Mouse (Mus musculus) embryonic facial prominence, embryonic 13.5 days (tissue): ENCODE results near the gene Col18a1. TPM values are rescaled to one million over a fixed set of nuclear protein-coding genes. Genes with fewer than 3 reads are reported as not detected.

Experiments
- ATAC-seq: fragments of 200-750 bp; cut with Nextera tagmentation; 2 replicates; pipeline ENCODE4 v1.8.0; 2017; ENCODE audit warnings: low read depth; ENCODE audit not compliant: insufficient number of reproducible peaks, insufficient read depth, low FRiP score, low TSS enrichment
- H3K27ac ChIP-seq: fragments of 300-500 bp; sonication (generic); 2 replicates; pipeline ENCODE4 v1.5.1; 2015; ENCODE audit warnings: moderate library complexity, mild to moderate bottlenecking, inconsistent platforms
- H3K27me3 ChIP-seq: fragments of 300-500 bp; sonication (generic); 2 replicates; pipeline ENCODE4 v1.6.1; 2015; ENCODE audit warnings: mild to moderate bottlenecking, inconsistent platforms
- H3K36me3 ChIP-seq: fragments of 300-500 bp; sonication (generic); 2 replicates; pipeline ENCODE4 v1.6.1; 2015; ENCODE audit warnings: mild to moderate bottlenecking, inconsistent platforms
- H3K4me1 ChIP-seq: fragments of 300-500 bp; sonication (generic); 2 replicates; pipeline ENCODE4 v1.6.1; 2015; ENCODE audit warnings: inconsistent platforms
- H3K4me2 ChIP-seq: fragments of 300-500 bp; sonication (generic); 2 replicates; pipeline ENCODE4 v1.6.1; 2015; ENCODE audit warnings: moderate library complexity, mild to moderate bottlenecking, inconsistent platforms
- H3K4me3 ChIP-seq: fragments of 300-500 bp; sonication (generic); 2 replicates; pipeline ENCODE4 v1.5.1; 2015; ENCODE audit warnings: mild to moderate bottlenecking, inconsistent platforms
- H3K9ac ChIP-seq: fragments of 300-500 bp; sonication (generic); 2 replicates; pipeline ENCODE4 v1.6.1; 2015; ENCODE audit warnings: mild to moderate bottlenecking, inconsistent platforms
- H3K9me3 ChIP-seq: fragments of 300-500 bp; sonication (generic); 2 replicates; pipeline ENCODE4 v1.6.1; 2016; ENCODE audit warnings: inconsistent platforms
- WGBS: fragments of 180-500 bp; shearing (Covaris S2); methylation state at CpG from one replicate; pipeline ENCODE4 v1.1.7; 2015; ENCODE audit warnings: mixed read lengths; 5-methylcytosine and 5-hydroxymethylcytosine counted together
- polyA plus RNA-seq: library from polyadenylated mRNA; unstranded; fragments of >200 nt; fragmentation: Nextera tagmentation; extraction: Ambion mirVana; gene quantifications from 2 replicates; pipeline ENCODE4 v1.2.1, GENCODE M21; 2015

The Col18a1 gene
- polyA plus RNA-seq, 1 experiment from 2014 or later = 86.3 TPM

DNA sequence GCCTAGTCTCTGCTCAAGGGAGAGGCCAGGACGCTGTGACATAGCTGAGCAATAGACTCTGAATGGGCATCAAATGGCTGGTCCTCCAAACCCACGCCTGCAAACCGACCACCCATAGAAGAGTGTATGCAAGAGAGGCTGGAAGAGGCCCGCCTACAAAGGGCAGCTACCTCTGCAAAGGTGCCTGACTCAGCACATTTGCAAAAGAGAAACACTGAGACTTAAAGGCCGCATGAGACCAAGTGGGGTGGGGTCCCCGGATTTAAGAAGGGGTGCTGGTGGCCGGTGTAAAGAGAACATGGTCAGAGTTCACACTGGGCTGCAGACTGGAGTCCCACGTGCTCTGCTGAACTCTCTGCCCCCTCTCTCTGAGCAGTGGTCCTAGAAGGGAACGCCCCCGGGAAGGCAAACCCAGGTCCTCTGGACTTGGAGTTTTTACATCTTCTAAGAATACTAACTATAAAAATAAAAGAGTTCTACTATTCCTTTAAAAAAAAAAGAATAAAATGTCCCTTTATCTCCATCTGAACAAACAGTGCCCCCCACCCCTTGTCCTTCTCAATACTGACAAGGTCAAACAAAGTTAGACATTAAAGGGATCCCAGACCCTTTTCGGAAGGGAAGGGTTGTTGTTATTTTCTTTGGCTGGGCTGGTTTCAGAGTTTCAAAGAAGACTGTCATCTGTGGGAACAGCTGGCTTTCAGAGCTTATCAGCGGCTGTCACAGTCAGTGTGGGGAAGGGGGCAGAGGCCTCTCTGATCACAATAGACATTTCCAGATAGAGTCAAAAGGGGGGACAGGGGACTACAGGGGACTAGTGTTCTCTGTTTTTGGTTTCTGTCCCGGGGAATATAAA lies 32.2 kb downstream of the Col18a1 start:
- Histone ChIP-seq H3K4me2 (no peak overlapping the region), H3K4me1 (peaks cover 27% of the 10 kb centered on the region), H3K9me3 (no peaks in the 10 kb centered on the region), H3K4me3 (no peak overlapping the region), H3K9ac (no peak overlapping the region), H3K27me3 (no peaks in the 10 kb centered on the region), H3K36me3 (no peaks in the 10 kb centered on the region), H3K27ac (no peak overlapping the region)
- 63% methylated on average over 13 of the region's 13 CpGs for WGBS
- no peak for ATAC-seq

DNA sequence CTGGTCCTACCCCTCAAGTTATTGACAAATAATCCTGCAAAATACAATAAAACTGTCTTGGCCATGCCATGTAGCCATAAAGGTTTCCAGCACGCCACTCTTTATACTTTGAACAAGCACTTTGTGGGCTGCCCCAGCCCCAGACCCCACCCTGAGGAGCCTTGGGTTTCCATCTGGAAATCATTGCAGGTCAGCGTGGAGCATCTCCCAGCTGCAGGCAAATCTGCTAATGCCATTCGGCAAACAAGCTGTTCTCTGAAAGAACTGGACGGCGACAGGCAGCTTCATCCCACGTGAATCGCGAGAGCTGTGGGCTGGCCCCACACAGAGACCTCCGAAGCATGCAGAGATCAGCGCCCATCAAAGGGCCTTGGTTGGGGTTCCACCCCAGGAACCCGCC lies 34.2 kb downstream of the Col18a1 start:
- ATAC-seq = no peak
- WGBS = 16% methylated on average over 11 of the region's 11 CpGs
- Histone ChIP-seq H3K9me3 (no peaks in the 10 kb centered on the region), H3K27ac (peak overlapping the region; percentile 58), H3K4me3 (no peak overlapping the region), H3K36me3 (no peaks in the 10 kb centered on the region), H3K27me3 (no peaks in the 10 kb centered on the region), H3K4me1 (peaks cover 27% of the 10 kb centered on the region), H3K9ac (0 out of 2 replicates have a peak overlapping the region, but pooled peaks have one; percentile 16), H3K4me2 (no peak overlapping the region)

DNA sequence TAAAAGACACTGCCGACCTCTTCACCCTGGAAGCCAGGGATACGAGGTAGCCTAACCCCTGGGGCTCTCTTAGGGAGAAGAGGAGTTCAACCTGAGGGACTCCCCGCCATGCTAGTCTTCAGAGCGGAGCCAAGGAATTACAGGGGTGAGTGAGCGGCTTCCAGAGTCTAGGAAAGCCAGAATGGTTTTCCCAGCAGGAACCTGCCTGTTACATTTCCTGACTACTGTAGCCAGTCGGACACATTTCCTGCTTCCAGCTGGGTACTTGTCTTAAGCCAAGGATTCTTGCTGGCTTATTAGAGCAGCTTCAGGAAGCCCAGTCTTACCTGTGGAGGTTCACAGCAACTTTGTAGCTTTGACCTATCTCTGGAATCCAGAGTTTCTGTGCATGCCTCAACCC lies 34.8 kb downstream of the Col18a1 start:
- no peaks in the 10 kb centered on the region for H3K9me3 ChIP-seq
- peaks cover 27% of the 10 kb centered on the region for H3K4me1 ChIP-seq
- no peaks in the 10 kb centered on the region for H3K36me3 ChIP-seq
- ATAC-seq = no peak
- 45% methylated on average over 6 of the region's 6 CpGs for WGBS
- H3K27ac ChIP-seq = peak overlapping the region; percentile 58; the same call in 1 of the 2 replicates
- no peak overlapping the region for H3K4me3 ChIP-seq
- H3K9ac ChIP-seq = 0 out of 2 replicates have a peak overlapping the region, but pooled peaks have one; percentile 16
- H3K4me2 ChIP-seq = no peak overlapping the region
- no peaks in the 10 kb centered on the region for H3K27me3 ChIP-seq

DNA sequence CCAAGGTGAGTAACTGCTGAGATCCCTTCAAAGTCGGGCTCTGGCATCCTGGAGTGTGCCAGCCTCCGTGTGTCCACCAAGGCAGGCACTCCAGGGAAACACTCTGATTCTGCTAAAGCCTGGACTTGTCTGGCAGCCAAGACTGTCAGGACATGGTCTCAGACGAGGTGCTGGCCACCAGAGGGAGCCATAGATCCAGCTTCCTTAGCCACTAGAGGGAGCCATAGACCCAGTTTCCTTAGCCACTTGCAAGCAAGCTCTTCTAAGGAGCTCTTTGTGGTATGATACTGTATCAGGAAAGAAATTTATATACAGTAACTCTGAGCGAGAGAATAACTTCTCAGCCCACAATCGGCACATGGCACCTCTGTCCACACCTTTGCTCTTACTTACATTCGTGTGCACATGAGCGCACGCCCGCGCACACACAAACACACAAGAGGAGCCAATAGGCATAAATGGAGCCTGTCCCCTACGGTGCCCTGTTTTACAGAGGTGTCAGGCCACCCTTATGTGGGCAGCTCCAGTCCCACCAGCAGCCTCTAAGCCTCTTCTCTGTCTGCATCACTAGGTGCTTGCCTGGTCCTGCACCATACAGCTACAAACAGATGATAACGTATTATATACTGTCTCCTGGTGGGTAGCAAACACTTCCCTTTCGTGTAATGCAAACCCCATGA lies 35.6 kb downstream of the Col18a1 start:
- peak overlapping the region; percentile 44 for H3K27ac ChIP-seq
- ATAC-seq = peak; percentile 21; the same call in 1 of the 2 replicates
- no peaks in the 10 kb centered on the region for H3K27me3 ChIP-seq
- H3K9ac ChIP-seq = 0 out of 2 replicates have a peak overlapping the region, but pooled peaks have one; percentile 27
- H3K9me3 ChIP-seq = no peaks in the 10 kb centered on the region
- peaks cover 27% of the 10 kb centered on the region for H3K4me1 ChIP-seq
- H3K36me3 ChIP-seq = no peaks in the 10 kb centered on the region
- H3K4me2 ChIP-seq = no peak overlapping the region
- 41% methylated on average over 13 of the region's 13 CpGs for WGBS
- no peak overlapping the region for H3K4me3 ChIP-seq

DNA sequence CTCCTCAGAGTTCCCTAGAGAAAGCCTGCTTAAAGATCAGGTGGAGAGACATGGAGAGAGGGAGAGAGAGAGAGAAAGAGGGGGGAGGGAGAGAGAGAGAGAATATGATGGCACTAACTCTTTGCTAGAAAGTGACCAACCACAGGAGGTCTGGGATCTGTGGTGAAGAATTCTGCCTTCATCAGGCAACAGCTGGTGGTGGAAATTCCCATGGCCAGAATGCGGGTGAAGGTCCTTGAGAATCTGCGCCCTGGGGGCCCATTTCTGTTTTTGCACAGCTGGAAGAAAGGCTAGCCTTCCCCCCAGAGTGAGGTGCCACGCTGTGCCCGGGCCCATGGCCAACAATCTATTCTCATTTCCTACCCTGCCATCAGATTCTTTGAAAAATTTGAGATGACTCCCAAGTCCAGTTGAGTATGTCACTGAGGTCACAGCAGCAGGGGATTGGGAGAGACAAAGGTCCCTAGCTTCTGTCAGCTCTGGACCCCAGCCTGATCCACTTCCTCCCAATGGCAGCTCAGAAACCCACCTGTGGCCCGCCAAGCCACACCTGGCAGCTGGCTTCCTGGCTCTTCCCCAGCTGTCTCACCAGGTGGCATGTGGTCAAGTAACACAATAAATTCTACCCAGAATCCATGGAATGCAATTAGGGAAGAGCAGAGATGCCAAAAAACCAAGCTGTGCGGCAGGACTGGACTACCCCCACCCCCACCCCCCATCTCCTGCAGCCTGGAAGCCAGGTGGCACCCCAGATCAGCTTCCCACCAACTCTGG lies 36.5 kb downstream of the Col18a1 start:
- Histone ChIP-seq H3K36me3 (no peaks in the 10 kb centered on the region), H3K4me3 (no peak overlapping the region), H3K4me2 (no peak overlapping the region), H3K27ac (no peak overlapping the region; the same call in 1 of the 2 replicates), H3K9ac (0 out of 2 replicates have a peak overlapping the region, but pooled peaks have one; percentile 16), H3K4me1 (peaks cover 27% of the 10 kb centered on the region), H3K9me3 (no peaks in the 10 kb centered on the region), H3K27me3 (no peaks in the 10 kb centered on the region)
- 72% methylated on average over 6 of the region's 6 CpGs for WGBS
- no peak for ATAC-seq

DNA sequence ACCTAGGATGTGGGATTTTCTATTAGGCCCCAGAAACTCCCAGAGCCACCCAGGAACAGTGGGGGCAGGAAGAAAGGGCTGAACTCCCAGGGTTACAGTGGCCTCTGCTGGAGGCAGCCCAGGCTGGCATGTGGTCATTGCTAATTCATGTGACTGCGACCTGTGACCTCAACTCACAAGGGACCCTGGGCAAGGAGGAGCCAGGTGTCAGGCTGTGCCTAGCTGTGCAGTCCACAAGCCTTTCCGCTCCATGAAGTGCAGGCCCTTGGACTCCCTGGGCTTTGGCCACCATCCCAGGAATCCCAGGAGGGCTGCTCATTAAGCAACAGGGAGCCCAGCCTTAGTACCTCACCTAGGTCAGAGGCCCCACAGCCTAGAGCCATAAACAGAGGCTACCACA lies 38.4 kb downstream of the Col18a1 start:
- Histone ChIP-seq H3K4me2 (no peak overlapping the region), H3K4me1 (peaks cover 35% of the 10 kb centered on the region), H3K4me3 (no peak overlapping the region), H3K27me3 (no peaks in the 10 kb centered on the region), H3K9me3 (no peaks in the 10 kb centered on the region), H3K27ac (no peak overlapping the region), H3K9ac (no peak overlapping the region), H3K36me3 (no peaks in the 10 kb centered on the region)
- no peak for ATAC-seq
- 60% methylated on average over 2 of the region's 2 CpGs for WGBS

DNA sequence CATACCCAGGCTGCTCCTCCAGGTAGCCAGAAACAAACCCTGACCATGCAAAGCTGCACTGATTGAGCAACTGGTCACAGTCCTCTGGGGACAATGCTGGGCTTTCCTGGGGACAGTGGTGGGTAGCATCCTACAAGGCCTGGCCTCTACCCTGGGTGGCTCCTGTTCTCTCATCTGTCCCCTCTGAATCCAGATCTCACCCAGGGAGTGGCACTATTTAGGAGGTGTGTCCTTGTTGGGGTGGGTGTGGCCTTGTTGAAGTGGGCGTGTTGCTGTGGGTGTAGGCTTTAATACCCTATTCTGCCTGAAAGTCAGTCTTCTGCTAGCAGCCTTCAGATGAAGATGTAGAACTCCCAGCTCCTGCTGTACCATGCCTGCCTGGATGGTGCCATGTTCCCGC lies 39.8 kb downstream of the Col18a1 start:
- H3K4me2 ChIP-seq = no peak overlapping the region
- H3K27me3 ChIP-seq = no peaks in the 10 kb centered on the region
- peaks cover 23% of the 10 kb centered on the region for H3K4me1 ChIP-seq
- ATAC-seq = no peak
- 93% methylated on average over 2 of the region's 2 CpGs for WGBS
- H3K27ac ChIP-seq = no peak overlapping the region
- H3K9ac ChIP-seq = no peak overlapping the region
- no peaks in the 10 kb centered on the region for H3K9me3 ChIP-seq
- H3K36me3 ChIP-seq = no peaks in the 10 kb centered on the region
- no peak overlapping the region for H3K4me3 ChIP-seq

DNA sequence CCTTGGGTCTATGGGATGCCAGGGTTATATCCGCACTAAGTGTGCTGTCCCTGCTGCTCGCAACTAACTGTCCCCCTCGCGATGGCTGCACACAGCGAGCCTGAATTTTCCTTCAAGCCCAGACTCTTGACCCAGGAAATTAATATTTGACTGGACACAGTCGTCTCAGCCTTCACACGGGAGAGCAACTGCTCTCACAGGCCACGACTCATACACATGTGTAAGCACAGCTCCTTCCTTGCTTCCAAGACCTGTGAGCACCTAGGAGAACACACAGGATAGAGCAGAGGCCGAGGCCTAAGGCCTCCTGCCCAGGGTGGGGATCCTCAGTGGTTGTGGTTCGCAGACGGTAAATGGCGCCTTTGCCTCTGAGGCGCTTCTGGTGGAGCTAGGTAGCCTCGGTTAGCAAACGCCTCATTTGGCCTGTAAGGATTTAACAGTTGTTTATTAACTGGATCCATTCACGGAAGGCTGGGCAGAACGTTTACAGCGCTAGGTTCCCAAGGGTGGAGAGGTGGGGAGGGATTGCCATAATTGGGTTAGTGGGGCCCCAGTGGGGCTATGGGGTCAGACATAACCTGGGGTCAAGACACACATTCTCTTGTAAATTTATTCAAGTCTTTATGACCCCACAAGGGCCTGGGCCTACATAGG lies 41.1 kb downstream of the Col18a1 start:
- H3K27ac ChIP-seq = no peak overlapping the region
- no peaks in the 10 kb centered on the region; the same call in 1 of the 2 replicates for H3K9me3 ChIP-seq
- 85% methylated on average over 18 of the region's 18 CpGs for WGBS
- no peak overlapping the region for H3K4me2 ChIP-seq
- ATAC-seq = no peak
- peaks cover 10% of the 10 kb centered on the region for H3K4me1 ChIP-seq
- H3K9ac ChIP-seq = no peak overlapping the region
- no peaks in the 10 kb centered on the region for H3K27me3 ChIP-seq
- no peaks in the 10 kb centered on the region for H3K36me3 ChIP-seq
- no peak overlapping the region for H3K4me3 ChIP-seq

DNA sequence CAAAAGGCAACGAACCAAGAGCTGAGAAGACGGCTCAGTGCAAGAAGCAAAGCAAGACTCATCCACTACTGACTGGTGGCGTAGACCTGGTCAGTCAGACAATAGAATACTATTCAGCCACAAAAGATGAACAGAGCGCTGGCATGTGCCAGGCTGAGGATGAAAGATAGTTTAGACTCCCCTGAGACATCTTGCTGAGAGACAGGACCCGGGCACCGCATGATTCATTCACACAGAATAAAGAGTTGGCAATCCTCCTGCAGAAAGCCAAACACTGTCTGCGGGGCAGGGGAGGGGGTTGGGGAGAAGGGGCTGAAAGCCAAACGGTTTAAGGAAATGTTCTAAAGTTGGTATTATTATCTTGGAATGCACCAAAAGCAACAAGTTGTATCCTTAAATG lies 42.4 kb downstream of the Col18a1 start:
- no peak for ATAC-seq
- Histone ChIP-seq H3K4me2 (no peak overlapping the region), H3K36me3 (no peaks in the 10 kb centered on the region), H3K27ac (no peak overlapping the region), H3K4me1 (peaks cover 8% of the 10 kb centered on the region; the same call in 1 of the 2 replicates), H3K4me3 (no peak overlapping the region), H3K9ac (no peak overlapping the region), H3K9me3 (no peaks in the 10 kb centered on the region; the same call in 1 of the 2 replicates), H3K27me3 (no peaks in the 10 kb centered on the region)
- WGBS = 58% methylated on average over 8 of the region's 8 CpGs

DNA sequence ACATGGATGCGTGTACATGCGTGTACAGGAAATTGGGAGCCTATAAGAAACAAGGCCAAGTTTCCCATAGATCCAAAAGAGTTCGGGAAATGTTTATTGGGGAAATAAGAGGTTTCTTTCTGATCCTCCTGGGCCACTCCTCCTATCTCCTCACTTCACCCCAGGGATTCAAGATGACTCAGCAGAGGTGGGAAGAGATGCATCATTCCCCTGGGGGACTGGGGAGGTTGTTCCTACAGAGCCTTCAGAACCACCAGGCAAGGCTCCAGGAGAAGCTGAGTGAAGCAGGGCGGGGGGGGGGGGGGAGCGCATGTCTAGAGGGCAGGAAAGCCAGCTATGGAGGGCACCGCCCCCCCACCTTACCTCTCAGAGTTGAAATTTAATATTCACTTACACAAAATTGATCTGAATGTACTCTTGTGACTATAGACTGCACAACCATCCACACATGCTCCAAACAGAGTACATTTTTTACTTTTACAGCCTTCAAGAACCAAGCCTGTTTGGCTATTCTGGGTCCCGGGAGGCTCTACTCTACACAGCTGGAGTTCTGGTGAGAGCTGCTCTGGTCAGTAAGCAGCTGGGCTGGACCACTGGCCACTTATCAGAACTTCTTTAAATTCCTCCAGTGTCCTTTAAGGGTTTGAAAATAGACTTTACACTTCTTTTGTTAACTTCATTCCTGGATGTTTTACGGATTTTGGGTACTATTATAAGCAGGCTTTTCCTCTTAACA lies 44.9 kb downstream of the Col18a1 start:
- Histone ChIP-seq H3K4me1 (peaks cover 22% of the 10 kb centered on the region), H3K27me3 (no peaks in the 10 kb centered on the region), H3K9me3 (no peaks in the 10 kb centered on the region; the same call in 1 of the 2 replicates), H3K9ac (no peak overlapping the region), H3K27ac (no peak overlapping the region), H3K4me3 (no peak overlapping the region), H3K4me2 (no peak overlapping the region), H3K36me3 (no peaks in the 10 kb centered on the region)
- no peak for ATAC-seq
- WGBS = 93% methylated on average over 7 of the region's 8 CpGs
